In the genomic region with DNA sequence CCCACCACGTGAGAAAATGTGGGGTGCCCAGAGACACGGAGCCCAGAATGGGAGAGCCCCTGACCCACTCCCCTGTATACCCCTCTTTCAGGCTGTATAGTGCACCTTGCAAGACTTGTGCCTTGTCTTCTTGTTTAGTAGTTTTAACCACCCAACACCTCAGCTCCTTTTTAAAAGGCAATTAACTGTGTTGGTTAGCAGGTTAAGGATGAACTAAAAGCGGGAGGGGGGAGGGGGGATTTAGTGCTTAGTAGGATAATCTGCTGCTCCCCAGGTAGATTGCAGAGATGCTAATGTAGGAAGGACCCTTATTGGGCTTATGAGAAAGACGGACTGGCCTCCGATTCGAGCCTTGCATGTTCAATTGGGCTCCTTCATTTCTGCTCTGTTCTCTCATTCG, we compare ENCODE assay signal across 11 mouse cellular contexts. TPM values are rescaled to one million over a fixed set of nuclear protein-coding genes. Genes with fewer than 3 reads are reported as not detected.
A peak's percentile ranks its signal among the peaks of the same experiment; 100 is the strongest.
DNase-seq lines count a peak whose midpoint lies in the region; ATAC-seq lines count a peak whose summit lies in the region.
"Had no signal": no experiment of that assay in that cellular context is flagged by ENCODE, and none has a peak within 500 bp of the region (broad histone marks: within the 10 kb centered on the region; RNA-seq: fewer than 3 reads in every experiment).

No protein-coding gene starts in this region.

- peak overlapping the region; percentile 53 for H3K4me3 ChIP-seq in heart, embryonic 16.5 days (ENCODE audit: low read length)
- H3K4me3 ChIP-seq in embryonic facial prominence, embryonic 12.5 days: peak overlapping the region; percentile 36
- H3K4me3 ChIP-seq in hindbrain, embryonic 14.5 days (replicated peaks; ENCODE audit: low read length): peak overlapping the region; percentile 44
- peak overlapping the region; percentile 31; the same call in 1 of the 2 replicates for H3K4me3 ChIP-seq in neural tube, embryonic 11.5 days (ENCODE audit: low read depth, low read length)
- H3K4me3 ChIP-seq: myocyte had no signal

- DNase-seq in heart, postnatal 14 days: no peak
- no peak for DNase-seq in hindbrain, embryonic 14.5 days (ENCODE audit: low spot score)
- no peak for DNase-seq in neural tube, embryonic 11.5 days (ENCODE audit: low spot score)
- no peak for DNase-seq in ovary, postnatal 10 days (ENCODE audit: low spot score)
- no peak for DNase-seq in frontal cortex, postnatal 14 days (ENCODE audit: low spot score in 2 of 2)
- no peak for DNase-seq in adrenal gland, postnatal 4 days (ENCODE audit: low spot score in 2 of 2)
- DNase-seq: adrenal gland, adult 8-10 months had no signal

- H3K27ac ChIP-seq in heart, embryonic 16.5 days (ENCODE audit: low read length): no peak overlapping the region
- no peak overlapping the region for H3K27ac ChIP-seq in embryonic facial prominence, embryonic 12.5 days
- no peak overlapping the region for H3K27ac ChIP-seq in hindbrain, embryonic 14.5 days
- H3K27ac ChIP-seq in neural tube, embryonic 11.5 days (ENCODE audit: low read depth, low read length): no peak overlapping the region

- no peaks in the 10 kb centered on the region for H3K9me3 ChIP-seq in heart, embryonic 16.5 days (replicated peaks; ENCODE audit: control insufficient read depth, low read length)
- no peaks in the 10 kb centered on the region for H3K9me3 ChIP-seq in embryonic facial prominence, embryonic 12.5 days
- no peaks in the 10 kb centered on the region for H3K9me3 ChIP-seq in hindbrain, embryonic 14.5 days (ENCODE audit: control insufficient read depth, low read length)
- no peaks in the 10 kb centered on the region for H3K9me3 ChIP-seq in neural tube, embryonic 11.5 days (ENCODE audit: control insufficient read depth, low read length)

- peak overlapping the region; percentile 82 for H3K4me2 ChIP-seq in heart, embryonic 16.5 days (ENCODE audit: low read depth, low read length)
- peak overlapping the region; percentile 53 for H3K4me2 ChIP-seq in embryonic facial prominence, embryonic 12.5 days (replicated peaks)
- peak overlapping the region; percentile 75 for H3K4me2 ChIP-seq in hindbrain, embryonic 14.5 days (replicated peaks)
- H3K4me2 ChIP-seq in neural tube, embryonic 11.5 days (ENCODE audit: low read depth): peak overlapping the region; percentile 59

- H3K27me3 ChIP-seq in heart, embryonic 16.5 days (ENCODE audit: control insufficient read depth, insufficient read depth, low read length): peaks cover 8% of the 10 kb centered on the region
- H3K27me3 ChIP-seq in embryonic facial prominence, embryonic 12.5 days: peaks cover 38% of the 10 kb centered on the region
- peaks cover 19% of the 10 kb centered on the region for H3K27me3 ChIP-seq in hindbrain, embryonic 14.5 days (ENCODE audit: control insufficient read depth, insufficient read depth, low read length)
- peaks cover 6% of the 10 kb centered on the region; the same call in 1 of the 2 replicates for H3K27me3 ChIP-seq in neural tube, embryonic 11.5 days (ENCODE audit: control insufficient read depth, insufficient read depth, low read length)
- H3K27me3 ChIP-seq: CH12.LX had no signal

- WGBS in heart, embryonic 16.5 days: 3% methylated on average over 7 of the region's 7 CpGs
- 5% methylated on average over 7 of the region's 7 CpGs for WGBS in embryonic facial prominence, embryonic 12.5 days
- WGBS in hindbrain, embryonic 14.5 days: 4% methylated on average over 7 of the region's 7 CpGs
- 5% methylated on average over 7 of the region's 7 CpGs for WGBS in neural tube, embryonic 11.5 days

- peak overlapping the region; percentile 39; the same call in 1 of the 2 replicates for H3K9ac ChIP-seq in heart, embryonic 16.5 days (ENCODE audit: low read length)
- no peak overlapping the region for H3K9ac ChIP-seq in embryonic facial prominence, embryonic 12.5 days
- peak overlapping the region; percentile 52; the same call in 1 of the 2 replicates for H3K9ac ChIP-seq in hindbrain, embryonic 14.5 days
- no peak overlapping the region for H3K9ac ChIP-seq in neural tube, embryonic 11.5 days (ENCODE audit: low read length)

- no peaks in the 10 kb centered on the region for H3K36me3 ChIP-seq in heart, embryonic 16.5 days (ENCODE audit: control insufficient read depth, insufficient read depth)
- no peaks in the 10 kb centered on the region for H3K36me3 ChIP-seq in embryonic facial prominence, embryonic 12.5 days
- no peaks in the 10 kb centered on the region for H3K36me3 ChIP-seq in hindbrain, embryonic 14.5 days (replicated peaks; ENCODE audit: control insufficient read depth, insufficient read depth)
- no peaks in the 10 kb centered on the region for H3K36me3 ChIP-seq in neural tube, embryonic 11.5 days (ENCODE audit: control insufficient read depth, insufficient read depth, low read length)

- H3K4me1 ChIP-seq in heart, embryonic 16.5 days (ENCODE audit: control insufficient read depth, insufficient read depth, low read length): peaks cover 7% of the 10 kb centered on the region; the same call in 1 of the 2 replicates
- H3K4me1 ChIP-seq in embryonic facial prominence, embryonic 12.5 days: peaks cover 3% of the 10 kb centered on the region; the same call in 1 of the 2 replicates
- peaks cover 5% of the 10 kb centered on the region; the same call in 1 of the 2 replicates for H3K4me1 ChIP-seq in hindbrain, embryonic 14.5 days (replicated peaks; ENCODE audit: control insufficient read depth, insufficient read depth, low read length)
- H3K4me1 ChIP-seq in neural tube, embryonic 11.5 days (ENCODE audit: control insufficient read depth, insufficient read depth, low read length): no peaks in the 10 kb centered on the region

- no peak for ATAC-seq in heart, embryonic 16.5 days (replicated peaks; ENCODE audit: extremely low read depth, insufficient read depth, low FRiP score)
- ATAC-seq in embryonic facial prominence, embryonic 12.5 days (ENCODE audit: insufficient number of reproducible peaks, insufficient read depth, low FRiP score, low TSS enrichment): no peak
- no peak for ATAC-seq in hindbrain, embryonic 14.5 days (ENCODE audit: low FRiP score)
- ATAC-seq in neural tube, embryonic 11.5 days (ENCODE audit: insufficient read depth, low FRiP score, low TSS enrichment): no peak

- intact Hi-C loops in heart, postnatal 14 days (cut with DNase I): loop anchor here (10.0 kb wide), 1 partner anchor 317 kb away; no protein-coding TSS in a partner anchor

RNA-seq across cellular contexts. Expression of a gene that starts 1.0 kb away (rescaled TPM):
- 2.5 and 4.0 TPM in 2 replicates for polyA plus RNA-seq in heart, embryonic 16.5 days (2015; fragmentation: Nextera tagmentation; extraction: Ambion mirVana)
- 1 to 10 TPM; 1.2 to 1.4 TPM for total RNA-seq in heart, postnatal 14 days (2021)
- 1.7 and 2.4 TPM in 2 replicates for polyA plus RNA-seq in embryonic facial prominence, embryonic 12.5 days (2016; fragmentation: Nextera tagmentation; extraction: Ambion mirVana)
- polyA plus RNA-seq in hindbrain, embryonic 14.5 days (2014; fragmentation: Nextera tagmentation; extraction: Ambion mirVana): 9.0 and 9.7 TPM in 2 replicates
- 1.4 and 1.8 TPM in 2 replicates for polyA plus RNA-seq in neural tube, embryonic 11.5 days (2014; fragmentation: Nextera tagmentation; extraction: Ambion mirVana)
- 1 to 10 TPM; 1.6 to 1.7 TPM for total RNA-seq in adrenal gland, postnatal 4 days (2021)
- total RNA-seq: CH12.LX had no signal
- polyA plus RNA-seq: myocyte had no signal

RNA-seq across cellular contexts. Expression of a gene that starts 10.1 kb away (rescaled TPM):
- polyA plus RNA-seq in heart, embryonic 16.5 days (2015; fragmentation: Nextera tagmentation; extraction: Ambion mirVana): not detected in 2 replicates
- total RNA-seq in heart, postnatal 14 days (2021): not detected
- polyA plus RNA-seq in embryonic facial prominence, embryonic 12.5 days (2016; fragmentation: Nextera tagmentation; extraction: Ambion mirVana): 0.18 TPM in 1 of 2 replicates, not detected in the other
- polyA plus RNA-seq in hindbrain, embryonic 14.5 days (2014; fragmentation: Nextera tagmentation; extraction: Ambion mirVana): 1.3 and 2.5 TPM in 2 replicates
- 0.23 and 0.34 TPM in 2 replicates for polyA plus RNA-seq in neural tube, embryonic 11.5 days (2014; fragmentation: Nextera tagmentation; extraction: Ambion mirVana)
- total RNA-seq in adrenal gland, postnatal 4 days (2021): not detected
- total RNA-seq: CH12.LX had no signal
- polyA plus RNA-seq: myocyte had no signal

Comparison
In these comparisons a context has a peak if more than half of its experiments do, and no peak if none do; other contexts are left out.
1. H3K9ac ChIP-seq: peak in heart, embryonic 16.5 days (single experiment) and hindbrain, embryonic 14.5 days (single experiment); none in embryonic facial prominence, embryonic 12.5 days (single experiment) and neural tube, embryonic 11.5 days (single experiment).
2. Peak in every context shown above with its lines, with median percentiles within 50 percentile points of each other: H3K4me2 ChIP-seq and H3K4me3 ChIP-seq.